Mouse (Mus musculus): ENCODE data around the gene Nlrc5. TPM values are rescaled to one million over a fixed set of nuclear protein-coding genes. Genes with fewer than 3 reads are reported as not detected.
"Not testable (repeated sequence)": the region's sequence is repeated elsewhere in the genome, so short reads cannot be mapped to it uniquely, and the experiment has no call there.

The Nlrc5 gene
- polyA plus RNA-seq, 1 experiment from 2014 or later: 0.27 TPM

- H3K4me2 ChIP-seq: no peak overlapping the region
- H3K4me1 ChIP-seq: no peaks in the 10 kb centered on the region
- H3K9me3 ChIP-seq: no peaks in the 10 kb centered on the region
- H3K36me3 ChIP-seq: no peaks in the 10 kb centered on the region
- ATAC-seq (ENCODE audit: extremely low read depth, insufficient number of reproducible peaks, low FRiP score, low TSS enrichment): no peak
- no peak overlapping the region for H3K27ac ChIP-seq (replicated peaks)
- no peak overlapping the region for H3K9ac ChIP-seq
- H3K4me3 ChIP-seq: no peak overlapping the region
- 73% methylated on average over 1 of the region's 1 CpGs for WGBS
- H3K27me3 ChIP-seq (replicated peaks): 0 out of 2 replicates have a peak, but pooled peaks cover 5% of the 10 kb centered on the region
Observed at GRCm38 (mm10) chr8:94441686-94442085, 7.5 kb downstream of the Nlrc5 start.

DNA sequence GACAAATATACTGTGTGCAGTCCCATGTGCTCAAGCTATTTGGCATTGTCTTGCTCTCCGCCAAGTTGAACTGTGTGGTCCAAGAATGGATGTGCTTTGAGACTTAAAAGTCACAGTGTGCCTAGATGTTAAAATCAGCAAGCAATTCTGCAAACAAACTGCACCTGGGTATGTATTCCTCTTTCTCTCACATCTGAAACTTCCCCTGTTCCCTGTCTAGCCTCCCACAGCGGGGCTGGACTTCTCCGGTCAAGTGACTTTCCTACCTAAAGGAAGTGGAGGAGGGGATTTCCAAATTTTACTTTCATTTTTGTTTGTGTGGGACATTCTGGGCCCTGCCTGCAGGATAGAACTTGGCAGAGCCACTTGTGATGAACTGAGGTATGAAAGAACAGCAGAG is 9.0 kb downstream of the Nlrc5 start:
- H3K4me3 ChIP-seq: no peak overlapping the region
- no peaks in the 10 kb centered on the region for H3K36me3 ChIP-seq
- H3K4me2 ChIP-seq: no peak overlapping the region
- H3K4me1 ChIP-seq: no peaks in the 10 kb centered on the region
- no peaks in the 10 kb centered on the region for H3K9me3 ChIP-seq
- no peak overlapping the region for H3K27ac ChIP-seq (replicated peaks)
- 74% methylated on average over 3 of the region's 3 CpGs for WGBS
- no peak overlapping the region for H3K9ac ChIP-seq
- H3K27me3 ChIP-seq (replicated peaks): 0 out of 2 replicates have a peak, but pooled peaks cover 5% of the 10 kb centered on the region
- no peak for ATAC-seq (ENCODE audit: extremely low read depth, insufficient number of reproducible peaks, low FRiP score, low TSS enrichment)

DNA sequence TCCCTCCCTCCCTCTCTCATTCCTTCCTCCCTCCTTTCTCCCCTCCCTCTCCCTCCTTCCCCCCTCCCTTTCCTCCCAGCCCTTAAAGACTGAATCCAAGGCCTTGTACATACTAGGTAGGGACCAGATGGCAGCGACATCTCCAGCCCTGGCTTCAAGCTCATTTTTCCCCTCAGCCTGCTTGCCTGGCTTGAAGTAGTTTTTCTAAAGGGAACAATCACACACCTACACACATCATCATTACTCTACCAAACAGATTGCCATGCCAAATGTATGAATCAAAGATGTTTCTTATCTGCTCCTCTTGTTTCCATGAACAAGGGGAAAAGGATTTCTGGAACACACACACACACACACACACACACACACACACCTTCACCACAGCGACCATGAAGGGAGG is 10.3 kb downstream of the Nlrc5 start:
- Histone ChIP-seq H3K4me3 (no peak overlapping the region), H3K36me3 (no peaks in the 10 kb centered on the region), H3K4me2 (no peak overlapping the region), H3K9ac (no peak overlapping the region), H3K4me1 (no peaks in the 10 kb centered on the region), H3K27me3 (replicated peaks) (0 out of 2 replicates have a peak, but pooled peaks cover 5% of the 10 kb centered on the region), H3K9me3 (no peaks in the 10 kb centered on the region), H3K27ac (replicated peaks) (no peak overlapping the region)
- ATAC-seq (ENCODE audit: extremely low read depth, insufficient number of reproducible peaks, low FRiP score, low TSS enrichment): no peak
- whole genome bisulfite sequencing: 46% methylated on average over 2 of the region's 2 CpGs

- no peaks in the 10 kb centered on the region for H3K27me3 ChIP-seq (replicated peaks)
- ATAC-seq (ENCODE audit: extremely low read depth, insufficient number of reproducible peaks, low FRiP score, low TSS enrichment): no peak
- H3K4me1 ChIP-seq: no peaks in the 10 kb centered on the region
- no peak overlapping the region for H3K4me3 ChIP-seq
- H3K4me2 ChIP-seq: no peak overlapping the region
- H3K9me3 ChIP-seq: no peaks in the 10 kb centered on the region
- no peak overlapping the region for H3K9ac ChIP-seq
- H3K36me3 ChIP-seq: no peaks in the 10 kb centered on the region
- no peak overlapping the region for H3K27ac ChIP-seq (replicated peaks)
- WGBS: 66% methylated on average over 3 of the region's 3 CpGs
Observed at GRCm38 (mm10) chr8:94447142-94447541, 13.0 kb downstream of the Nlrc5 start.

GRCm38 (mm10) chr8:94447583-94448324 is 13.6 kb downstream of the Nlrc5 start:
- no peak overlapping the region for H3K4me2 ChIP-seq
- no peaks in the 10 kb centered on the region for H3K36me3 ChIP-seq
- H3K27me3 ChIP-seq (replicated peaks): no peaks in the 10 kb centered on the region; the same call in 1 of the 2 replicates
- no peak overlapping the region for H3K4me3 ChIP-seq
- H3K27ac ChIP-seq (replicated peaks): no peak overlapping the region
- WGBS: 71% methylated on average over 7 of the region's 7 CpGs
- no peaks in the 10 kb centered on the region for H3K9me3 ChIP-seq
- no peak for ATAC-seq (ENCODE audit: extremely low read depth, insufficient number of reproducible peaks, low FRiP score, low TSS enrichment)
- no peaks in the 10 kb centered on the region for H3K4me1 ChIP-seq
- H3K9ac ChIP-seq: no peak overlapping the region

DNA sequence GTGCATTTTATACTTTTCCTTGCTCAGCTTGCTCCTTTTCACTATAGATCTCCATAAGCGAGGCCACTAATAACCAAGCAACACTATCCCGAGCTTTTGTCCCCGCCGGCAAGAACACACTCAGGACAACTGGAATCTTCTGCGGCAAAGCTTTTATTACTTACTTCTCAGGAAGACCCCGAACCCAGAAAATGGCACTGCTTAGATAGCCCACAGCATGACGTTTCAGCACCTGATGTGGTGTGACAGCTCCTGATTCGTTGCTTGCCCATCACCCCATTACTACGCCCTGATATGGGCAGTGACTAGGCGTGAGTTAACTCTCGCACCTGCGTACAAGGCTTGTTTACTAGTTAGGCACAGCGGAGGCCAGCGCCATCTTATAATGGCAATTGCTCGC is 18.8 kb downstream of the Nlrc5 start:
- not testable (repeated sequence) for H3K9ac ChIP-seq; H3K4me2 ChIP-seq; H3K4me3 ChIP-seq; H3K36me3 ChIP-seq; H3K9me3 ChIP-seq; ATAC-seq (ENCODE audit: extremely low read depth, insufficient number of reproducible peaks, low FRiP score, low TSS enrichment); H3K4me1 ChIP-seq; H3K27ac ChIP-seq (replicated peaks); H3K27me3 ChIP-seq (replicated peaks)
- WGBS: 81% methylated on average over 15 of the region's 15 CpGs

GRCm38 (mm10) chr8:94453868-94454488 is 19.8 kb downstream of the Nlrc5 start:
- H3K4me1 ChIP-seq: no peaks in the 10 kb centered on the region
- H3K4me2 ChIP-seq: no peak overlapping the region
- H3K36me3 ChIP-seq: no peaks in the 10 kb centered on the region
- 70% methylated on average over 6 of the region's 6 CpGs for WGBS
- H3K27me3 ChIP-seq (replicated peaks): no peaks in the 10 kb centered on the region; the same call in 1 of the 2 replicates
- no peaks in the 10 kb centered on the region for H3K9me3 ChIP-seq
- H3K4me3 ChIP-seq: no peak overlapping the region
- no peak for ATAC-seq (ENCODE audit: extremely low read depth, insufficient number of reproducible peaks, low FRiP score, low TSS enrichment)
- H3K27ac ChIP-seq (replicated peaks): no peak overlapping the region
- no peak overlapping the region for H3K9ac ChIP-seq

DNA sequence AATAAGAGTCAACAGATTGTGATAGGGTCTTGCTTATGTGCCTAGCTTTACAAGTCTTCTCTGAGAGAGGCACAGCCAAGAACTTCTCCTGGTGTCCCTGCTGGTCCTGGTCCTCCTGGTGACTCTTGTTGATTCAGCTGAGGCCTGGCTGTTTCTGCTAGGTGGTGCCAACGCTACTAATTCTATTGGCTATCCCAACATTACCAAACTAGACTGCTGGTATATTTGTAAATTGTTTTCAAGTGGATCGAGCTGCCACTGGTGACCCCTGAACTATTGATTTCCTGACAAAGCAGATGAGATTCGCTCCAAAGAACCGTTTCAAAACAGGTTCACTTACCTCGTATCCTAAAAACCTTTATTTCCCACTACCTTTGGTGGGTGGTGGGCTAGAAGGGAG is 20.7 kb downstream of the Nlrc5 start:
- H3K4me1 ChIP-seq: no peaks in the 10 kb centered on the region
- 68% methylated on average over 5 of the region's 5 CpGs for WGBS
- H3K4me2 ChIP-seq: no peak overlapping the region
- no peaks in the 10 kb centered on the region for H3K9me3 ChIP-seq
- no peaks in the 10 kb centered on the region; the same call in 1 of the 2 replicates for H3K27me3 ChIP-seq (replicated peaks)
- no peak for ATAC-seq (ENCODE audit: extremely low read depth, insufficient number of reproducible peaks, low FRiP score, low TSS enrichment)
- H3K36me3 ChIP-seq: no peaks in the 10 kb centered on the region
- no peak overlapping the region for H3K9ac ChIP-seq
- no peak overlapping the region for H3K4me3 ChIP-seq
- no peak overlapping the region for H3K27ac ChIP-seq (replicated peaks)

DNA sequence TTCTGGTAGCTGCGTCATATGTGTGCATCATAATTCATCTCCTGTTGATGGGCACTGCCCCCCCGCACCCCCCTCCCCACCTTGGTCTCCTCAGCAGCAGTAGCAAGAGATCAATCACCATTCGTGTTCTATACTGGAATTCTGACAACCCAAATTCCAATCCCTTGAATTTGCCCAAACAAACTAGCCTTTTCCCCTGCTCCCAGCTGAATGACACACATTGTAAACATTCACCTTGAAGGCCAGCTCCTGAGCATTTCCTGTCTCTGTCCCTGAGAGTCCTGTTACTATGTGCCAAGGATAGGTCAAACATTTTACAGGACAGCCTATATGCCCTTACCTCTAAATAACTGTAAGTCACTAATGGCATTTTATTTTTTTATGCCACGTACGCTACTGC is 21.9 kb downstream of the Nlrc5 start:
- Histone ChIP-seq H3K9ac (no peak overlapping the region), H3K27ac (replicated peaks) (no peak overlapping the region), H3K4me3 (no peak overlapping the region), H3K4me1 (no peaks in the 10 kb centered on the region), H3K9me3 (no peaks in the 10 kb centered on the region), H3K36me3 (no peaks in the 10 kb centered on the region), H3K27me3 (replicated peaks) (no peaks in the 10 kb centered on the region; the same call in 1 of the 2 replicates), H3K4me2 (no peak overlapping the region)
- WGBS: 78% methylated on average over 5 of the region's 5 CpGs
- ATAC-seq (ENCODE audit: extremely low read depth, insufficient number of reproducible peaks, low FRiP score, low TSS enrichment): no peak

- Histone ChIP-seq H3K4me3 (no peak overlapping the region), H3K9ac (no peak overlapping the region), H3K27ac (replicated peaks) (no peak overlapping the region), H3K4me2 (no peak overlapping the region), H3K9me3 (no peaks in the 10 kb centered on the region), H3K36me3 (no peaks in the 10 kb centered on the region), H3K27me3 (replicated peaks) (no peaks in the 10 kb centered on the region), H3K4me1 (no peaks in the 10 kb centered on the region)
- no peak for ATAC-seq (ENCODE audit: extremely low read depth, insufficient number of reproducible peaks, low FRiP score, low TSS enrichment)
- 58% methylated on average over 2 of the region's 2 CpGs for WGBS
Observed at GRCm38 (mm10) chr8:94458567-94458966, 24.4 kb downstream of the Nlrc5 start.

DNA sequence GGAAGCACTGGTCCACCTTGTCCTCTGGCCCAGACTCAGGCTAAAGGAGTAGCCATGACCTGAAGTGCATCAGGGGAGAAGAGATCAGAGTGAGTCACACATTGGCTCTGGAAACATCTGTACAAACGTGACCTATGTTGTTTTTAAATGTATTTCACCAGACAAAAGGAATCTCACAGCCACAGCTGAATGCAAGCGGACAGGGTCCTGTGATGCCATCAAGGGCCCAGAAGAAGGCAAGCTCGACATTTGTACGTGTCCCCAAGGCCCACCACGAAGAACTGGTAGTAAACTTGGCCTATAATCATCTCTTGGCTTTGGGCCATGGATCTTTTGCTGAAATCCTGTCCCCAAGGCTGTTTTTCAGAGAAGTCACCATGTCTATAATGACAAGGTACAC is 35.5 kb downstream of the Nlrc5 start:
- Histone ChIP-seq H3K9me3 (no peaks in the 10 kb centered on the region), H3K4me3 (no peak overlapping the region), H3K27me3 (replicated peaks) (peaks cover 11% of the 10 kb centered on the region), H3K4me2 (no peak overlapping the region), H3K27ac (replicated peaks) (no peak overlapping the region), H3K36me3 (no peaks in the 10 kb centered on the region), H3K4me1 (no peaks in the 10 kb centered on the region), H3K9ac (no peak overlapping the region)
- WGBS: 62% methylated on average over 5 of the region's 5 CpGs
- no peak for ATAC-seq (ENCODE audit: extremely low read depth, insufficient number of reproducible peaks, low FRiP score, low TSS enrichment)

DNA sequence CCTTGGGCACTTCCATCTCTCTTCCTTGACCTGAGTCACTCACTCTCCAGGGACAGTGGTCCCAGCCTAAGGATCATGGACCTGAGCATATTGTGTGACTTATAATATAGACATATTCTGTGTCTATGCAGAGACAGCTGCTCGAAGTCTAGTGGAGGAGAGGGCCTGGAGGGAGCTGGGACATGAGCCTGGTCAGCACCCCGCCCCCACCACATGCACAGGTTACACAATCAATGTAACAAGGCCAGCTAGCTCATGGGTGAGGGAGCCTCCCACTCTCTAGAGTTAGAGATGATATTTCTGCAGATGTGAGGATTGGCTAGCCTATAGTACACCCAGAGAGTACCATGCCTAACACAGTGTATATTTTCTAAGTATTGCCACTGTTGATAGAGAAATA is 36.6 kb downstream of the Nlrc5 start:
- 62% methylated on average over 2 of the region's 2 CpGs for WGBS
- Histone ChIP-seq H3K4me2 (no peak overlapping the region), H3K27me3 (replicated peaks) (peaks cover 21% of the 10 kb centered on the region), H3K4me3 (no peak overlapping the region), H3K9ac (no peak overlapping the region), H3K4me1 (no peaks in the 10 kb centered on the region), H3K36me3 (no peaks in the 10 kb centered on the region), H3K9me3 (no peaks in the 10 kb centered on the region), H3K27ac (replicated peaks) (no peak overlapping the region)
- no peak for ATAC-seq (ENCODE audit: extremely low read depth, insufficient number of reproducible peaks, low FRiP score, low TSS enrichment)
